Mouse (Mus musculus) heart, postnatal 0 days (tissue): Measurements from ENCODE around the gene Ear14. TPM values are rescaled to one million over a fixed set of nuclear protein-coding genes. Genes with fewer than 3 reads are reported as not detected.
"Not testable (repeated sequence)": the region's sequence is repeated elsewhere in the genome, so short reads cannot be mapped to it uniquely, and the experiment has no call there.

Experiments
- ATAC-seq: fragments of 200-750 bp; cut with Nextera tagmentation; 2 replicates; pipeline ENCODE4 v1.8.0; 2017; ENCODE audit warnings: low read depth, moderate number of reproducible peaks, moderate library complexity; ENCODE audit not compliant: insufficient read depth
- DNase-seq: peaks from one replicate; pipeline ENCODE4 v3.0.0-alpha.2; 2016; ENCODE audit warnings: low spot score
- H3K27ac ChIP-seq: fragments of 300-500 bp; sonication (generic); 2 replicates; pipeline ENCODE4 v1.5.1; 2014; ENCODE audit warnings: low read depth, mild to moderate bottlenecking
- H3K27me3 ChIP-seq: fragments of 300-500 bp; sonication (generic); 2 replicates; pipeline ENCODE4 v1.6.1; 2014; ENCODE audit warnings: low read length, mixed read lengths; ENCODE audit not compliant: control insufficient read depth, insufficient read depth
- H3K36me3 ChIP-seq: fragments of 300-500 bp; sonication (generic); replicated peaks from 2 replicates; pipeline ENCODE4 v1.6.1; 2014; ENCODE audit warnings: low read length, mixed read lengths; ENCODE audit not compliant: control insufficient read depth, insufficient read depth
- H3K4me1 ChIP-seq: fragments of 300-500 bp; sonication (generic); 2 replicates; pipeline ENCODE4 v1.6.1; 2014; ENCODE audit warnings: antibody characterized with exemption; ENCODE audit not compliant: control insufficient read depth, insufficient read depth
- H3K4me2 ChIP-seq: fragments of 300-500 bp; sonication (generic); 2 replicates; pipeline ENCODE4 v1.6.1; 2014; ENCODE audit warnings: low read depth, mild to moderate bottlenecking, low read length, moderate library complexity
- H3K4me3 ChIP-seq: fragments of 300-500 bp; sonication (generic); 2 replicates; pipeline ENCODE4 v1.5.1; 2014; ENCODE audit warnings: low read depth, low read length
- H3K9ac ChIP-seq: fragments of 300-500 bp; sonication (generic); replicated peaks from 2 replicates; pipeline ENCODE4 v1.6.1; 2014; ENCODE audit warnings: low read depth, low read length, mixed read lengths
- H3K9me3 ChIP-seq: fragments of 300-500 bp; sonication (generic); replicated peaks from 2 replicates; pipeline ENCODE4 v1.6.1; 2016; ENCODE audit warnings: low read length; ENCODE audit not compliant: control insufficient read depth
- CTCF ChIP-seq: IDR thresholded peaks from 2 replicates; pipeline ENCODE4 v1.5.1; 2016; ENCODE audit warnings: antibody characterized with exemption, control low read depth, low read depth
- EP300 ChIP-seq: IDR thresholded peaks from 2 replicates; pipeline ENCODE4 v1.6.1; 2016; ENCODE audit warnings: antibody characterized with exemption, low read depth
- WGBS: fragments of 180-500 bp; shearing (Covaris S2); extraction: QIAGEN DNeasy Blood & Tissue Kit; methylation state at CpG from one replicate; pipeline ENCODE4 v1.1.7; 2014; 5-methylcytosine and 5-hydroxymethylcytosine counted together
- polyA plus RNA-seq: library from polyadenylated mRNA; unstranded; fragments of >200 nt; fragmentation: Nextera tagmentation; extraction: Ambion mirVana; gene quantifications from 2 replicates; pipeline ENCODE4 v1.2.1, GENCODE M21; 2015
- total RNA-seq: library from RNA; depleted of rRNA; stranded (reverse); fragments of >200 nt; gene quantifications from 2 replicates; pipeline ENCODE4 v1.2.3, GENCODE M21; 2014; ENCODE audit warnings: low replicate concordance

The Ear14 gene
- total and polyA plus RNA-seq, 2 experiments from 2014 or later: not detected

DNA sequence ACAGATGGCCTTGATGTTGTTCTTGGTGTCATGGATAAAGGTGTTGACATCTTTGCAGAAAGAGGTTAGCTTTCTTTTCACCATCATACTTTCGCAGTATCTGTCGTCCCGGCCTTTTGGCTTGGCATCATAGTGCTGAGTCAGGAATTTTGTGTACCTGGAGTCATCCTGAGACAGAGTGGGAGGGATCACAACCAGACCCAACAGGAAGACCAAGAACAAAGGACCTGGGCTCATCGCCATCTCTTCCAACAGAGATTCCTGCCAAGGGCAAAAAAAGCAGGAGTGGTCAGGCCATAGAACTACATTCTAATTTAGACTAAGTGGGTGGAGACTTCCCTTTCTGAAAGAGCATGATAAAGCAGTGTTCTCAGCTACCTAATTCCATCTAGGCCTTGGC lies 7.5 kb upstream of the Ear14 start:
- H3K4me1 ChIP-seq: no peaks in the 10 kb centered on the region; the same call in 1 of the 2 replicates
- H3K4me3 ChIP-seq: no peak overlapping the region
- H3K4me2 ChIP-seq: no peak overlapping the region
- no peaks in the 10 kb centered on the region for H3K27me3 ChIP-seq
- H3K27ac ChIP-seq: no peak overlapping the region
- H3K36me3 ChIP-seq: no peaks in the 10 kb centered on the region
- no peak overlapping the region for H3K9ac ChIP-seq
- H3K9me3 ChIP-seq: no peaks in the 10 kb centered on the region
- DNase-seq: peak; percentile 15
- TF ChIP-seq CTCF (no peak), EP300 (no peak)
- 76% methylated on average over 4 of the region's 4 CpGs for WGBS
- ATAC-seq: peak; percentile 39; the same call in 1 of the 2 replicates

DNA sequence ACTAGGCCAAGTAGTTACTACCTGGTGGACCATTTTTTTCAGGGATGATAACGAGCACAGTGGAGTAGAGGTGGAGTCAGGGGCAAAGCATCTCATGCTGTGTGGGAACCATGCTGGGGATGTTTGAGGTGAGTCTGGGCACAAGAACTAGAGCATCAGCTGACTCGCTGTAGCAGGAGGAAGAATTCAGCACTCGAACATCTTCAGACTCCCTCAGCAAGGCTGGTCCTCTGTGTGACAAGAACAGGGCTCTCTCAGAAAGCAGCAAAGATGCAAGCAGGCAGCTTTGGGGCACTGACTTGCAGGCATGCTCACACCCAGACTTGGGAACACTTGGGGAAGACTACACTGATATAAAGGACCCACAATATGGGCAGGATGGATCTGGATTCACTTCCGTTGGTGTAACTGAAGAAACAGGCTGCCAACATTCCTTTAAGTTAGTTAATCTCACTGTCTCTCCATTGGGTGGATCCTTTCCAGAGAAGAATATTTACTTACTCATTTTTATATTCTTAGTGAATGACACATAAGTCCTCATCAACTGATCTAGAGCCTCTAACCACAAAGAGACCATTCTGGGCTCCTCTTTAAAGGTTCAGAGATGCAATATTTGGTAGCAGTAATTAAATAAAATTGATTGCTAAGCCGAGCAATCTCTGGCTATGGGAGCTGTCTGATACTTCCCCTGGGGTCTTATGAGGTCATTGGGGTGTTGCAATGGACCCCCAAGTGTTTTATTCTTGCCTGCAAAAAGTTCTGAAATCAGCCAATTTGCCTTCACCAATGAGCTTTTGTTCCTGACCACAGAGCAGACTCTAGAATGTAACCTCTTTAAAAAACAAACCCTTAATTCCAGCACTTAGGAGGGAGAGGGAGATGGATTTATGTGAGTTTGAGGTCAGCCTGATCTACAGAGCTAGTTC lies 3.8 kb upstream of the Ear14 start, which contains the start of gene Ang2:
TSS of gene Ang2 (minus strand) at position 51 of the 926 bp plus-strand sequence.
- WGBS: 67% methylated on average over 5 of the region's 5 CpGs

DNA sequence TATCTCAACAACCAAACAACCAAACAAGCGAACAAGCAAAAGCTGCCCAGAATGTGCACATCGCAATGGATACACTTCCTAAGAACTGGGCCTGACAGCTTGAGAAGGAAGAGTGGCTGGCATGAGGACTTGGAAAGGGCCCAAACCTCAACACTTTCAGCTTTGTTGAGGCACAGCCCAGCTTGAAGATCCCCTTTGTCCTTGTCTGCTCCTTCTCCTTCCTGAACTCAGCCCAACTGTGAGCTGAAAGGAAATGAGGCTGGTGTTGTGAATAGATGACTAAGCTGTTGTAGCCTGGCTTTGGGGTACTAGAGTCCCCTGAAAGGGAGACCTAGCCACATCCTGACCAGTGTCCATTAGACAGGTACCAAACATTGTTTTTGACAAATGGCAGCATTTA lies 3.1 kb upstream of the Ear14 start:
- ATAC-seq: no peak
- no peaks in the 10 kb centered on the region; the same call in 1 of the 2 replicates for H3K4me1 ChIP-seq
- no peak overlapping the region for H3K4me3 ChIP-seq
- H3K4me2 ChIP-seq: no peak overlapping the region
- 92% methylated on average over 2 of the region's 2 CpGs for WGBS
- no peak overlapping the region for H3K27ac ChIP-seq
- TF ChIP-seq CTCF: no peak
- no peak for TF ChIP-seq EP300
- H3K36me3 ChIP-seq: no peaks in the 10 kb centered on the region
- no peaks in the 10 kb centered on the region for H3K27me3 ChIP-seq
- DNase-seq: no peak
- no peaks in the 10 kb centered on the region for H3K9me3 ChIP-seq
- H3K9ac ChIP-seq: no peak overlapping the region

More for the DNA sequence above, 3.8 kb upstream of the Ear14 start, which contains the start of gene Ang2:
- H3K9ac ChIP-seq: no peak within 1 kb of the TSS
- H3K27me3 ChIP-seq: no peaks in the 10 kb centered on the region
- no peak within 1 kb of the TSS for H3K27ac ChIP-seq
- no peaks in the 10 kb centered on the region for H3K36me3 ChIP-seq
- DNase-seq (no peak), ATAC-seq (no peak)
- H3K4me2 ChIP-seq: no peak within 1 kb of the TSS
- no peaks in the 10 kb centered on the region; the same call in 1 of the 2 replicates for H3K4me1 ChIP-seq
- no peak for TF ChIP-seq CTCF
- TF ChIP-seq EP300: no peak
- H3K9me3 ChIP-seq: no peaks in the 10 kb centered on the region
- no peak within 1 kb of the TSS for H3K4me3 ChIP-seq

DNA sequence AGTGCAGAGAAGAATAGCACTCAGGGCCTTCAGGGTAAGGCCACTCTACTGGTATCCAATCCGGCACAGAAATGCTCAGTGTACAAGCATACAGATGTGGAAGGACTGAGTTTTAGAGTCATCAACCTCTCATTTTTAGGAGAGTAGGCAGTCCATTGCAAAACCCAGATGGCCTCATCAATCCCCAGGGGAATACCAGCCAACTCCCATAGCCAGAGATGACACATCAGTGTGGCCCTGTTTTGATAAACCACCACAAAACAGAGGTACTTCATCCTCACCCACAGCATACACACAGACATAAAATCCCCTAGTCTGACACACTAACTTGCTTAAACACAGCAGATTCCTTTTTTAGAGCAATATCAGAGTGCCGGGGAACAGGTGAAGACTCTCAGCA lies 2.7 kb upstream of the Ear14 start:
- no peaks in the 10 kb centered on the region for H3K36me3 ChIP-seq
- H3K4me2 ChIP-seq: no peak overlapping the region
- WGBS: 91% methylated on average over 2 of the region's 2 CpGs
- no peak overlapping the region for H3K9ac ChIP-seq
- H3K4me1 ChIP-seq: no peaks in the 10 kb centered on the region; the same call in 1 of the 2 replicates
- no peaks in the 10 kb centered on the region for H3K9me3 ChIP-seq
- H3K27ac ChIP-seq: no peak overlapping the region
- ATAC-seq (no peak), DNase-seq (no peak)
- no peak for TF ChIP-seq CTCF
- TF ChIP-seq EP300: no peak
- no peak overlapping the region for H3K4me3 ChIP-seq
- no peaks in the 10 kb centered on the region for H3K27me3 ChIP-seq

DNA sequence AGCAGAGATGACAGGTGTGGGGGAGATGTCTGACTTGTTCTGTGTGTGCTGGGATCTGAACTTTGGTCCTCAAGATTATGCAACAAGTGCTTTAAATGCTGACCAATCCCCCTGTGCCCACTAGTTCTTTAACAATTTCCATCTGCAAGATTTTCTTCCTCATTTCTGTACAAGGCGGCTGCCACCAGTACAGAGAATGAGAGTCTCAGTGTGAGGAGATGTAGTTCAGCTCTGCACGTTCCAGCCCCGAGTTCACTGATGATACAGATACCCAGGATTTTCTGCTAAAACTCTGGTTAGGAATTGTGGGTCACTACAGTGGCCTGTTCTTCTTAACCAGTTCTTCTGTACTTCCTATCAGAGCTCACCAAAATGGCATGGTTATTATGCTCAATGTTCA lies 16.9 kb downstream of the Ear14 start:
- 84% methylated on average over 3 of the region's 3 CpGs for WGBS
- H3K36me3 ChIP-seq, H3K9ac ChIP-seq, DNase-seq, H3K27ac ChIP-seq, H3K27me3 ChIP-seq, H3K4me1 ChIP-seq, ATAC-seq, H3K9me3 ChIP-seq, H3K4me3 ChIP-seq, H3K4me2 ChIP-seq: not testable (repeated sequence)

DNA sequence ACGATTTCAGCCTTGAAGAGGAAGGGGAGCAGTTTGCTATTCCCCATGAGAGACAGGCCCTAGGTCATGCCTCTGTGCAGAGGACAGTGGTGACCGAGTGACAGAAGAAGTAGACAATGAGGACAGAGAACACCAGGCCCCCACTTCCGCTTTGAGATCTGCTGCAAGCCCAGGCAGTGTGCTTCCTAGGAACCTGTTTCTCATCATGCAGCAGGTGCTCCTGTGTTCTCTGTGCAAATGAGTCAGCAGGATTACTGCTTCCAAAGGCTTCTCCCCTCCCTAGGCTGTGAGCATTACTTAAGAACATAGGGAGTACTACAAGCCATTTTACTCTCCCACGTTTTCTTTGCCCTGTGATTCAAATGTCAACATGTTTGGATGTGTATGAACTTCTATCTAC lies 26.5 kb downstream of the Ear14 start:
- H3K4me2 ChIP-seq, ATAC-seq, H3K9me3 ChIP-seq, H3K9ac ChIP-seq, H3K36me3 ChIP-seq, H3K4me1 ChIP-seq, H3K27ac ChIP-seq, H3K4me3 ChIP-seq, H3K27me3 ChIP-seq, DNase-seq: not testable (repeated sequence)
- WGBS: 41% methylated on average over 4 of the region's 4 CpGs

DNA sequence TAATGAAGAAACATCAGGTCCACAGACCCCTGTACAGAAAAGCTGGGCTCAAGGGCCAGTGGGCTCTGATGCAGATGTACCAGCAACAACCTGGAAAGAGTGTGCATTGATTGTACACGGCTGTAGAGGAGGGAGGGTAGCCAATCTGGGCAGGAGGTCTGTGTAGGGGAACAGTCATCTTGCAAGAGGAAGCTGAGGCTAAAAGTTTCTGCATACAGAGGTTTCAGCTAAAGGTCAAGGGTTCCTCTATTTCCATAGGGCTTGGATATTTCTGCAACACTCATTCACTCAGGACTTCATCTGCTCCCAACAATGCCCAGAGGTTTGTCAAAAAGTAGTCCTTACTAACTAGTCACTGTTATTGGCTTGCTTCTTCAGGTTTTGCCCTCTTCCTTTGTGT lies 34.3 kb downstream of the Ear14 start:
- H3K4me1 ChIP-seq, ATAC-seq, H3K4me2 ChIP-seq, H3K27ac ChIP-seq, H3K9ac ChIP-seq, H3K36me3 ChIP-seq, DNase-seq, H3K27me3 ChIP-seq, H3K4me3 ChIP-seq, H3K9me3 ChIP-seq: not testable (repeated sequence)
- 71% methylated on average over 1 of the region's 1 CpGs for WGBS
